Mouse (Mus musculus) heart, adult 2 months (tissue): Measurements from ENCODE around the gene Thegl. TPM values are rescaled to one million over a fixed set of nuclear protein-coding genes. Genes with fewer than 3 reads are reported as not detected.

Source experiments
- DNase-seq, 2 experiments: peaks; one replicate each; pipeline ENCODE4 v3.0.0; 2021
- H3K27ac ChIP-seq: fragments of 200-600 bp; 2 replicates; pipeline ENCODE4 v1.8.1; 2022
- H3K27me3 ChIP-seq: fragments of 200-500 bp; 2 replicates; pipeline ENCODE4 v1.6.1; 2012; ENCODE audit warnings: mild to moderate bottlenecking, low read length, inconsistent platforms, mixed read lengths; ENCODE audit not compliant: control insufficient read depth, insufficient read depth
- H3K36me3 ChIP-seq: fragments of 200-500 bp; 2 replicates; pipeline ENCODE4 v1.6.1; 2012; ENCODE audit warnings: low read length, inconsistent platforms; ENCODE audit not compliant: control insufficient read depth, insufficient read depth
- H3K4me1 ChIP-seq: fragments of 200-500 bp; 2 replicates; pipeline ENCODE4 v1.6.1; 2011; ENCODE audit warnings: low read length; ENCODE audit not compliant: control insufficient read depth, insufficient read depth
- H3K4me3 ChIP-seq: fragments of 200-600 bp; 2 replicates; pipeline ENCODE4 v1.8.1; 2022
- H3K79me2 ChIP-seq: fragments of 200-500 bp; replicated peaks from 2 replicates; pipeline ENCODE4 v1.6.1; 2012; ENCODE audit warnings: mild to moderate bottlenecking, inconsistent platforms, low read length, moderate library complexity, mixed read lengths; ENCODE audit not compliant: control insufficient read depth, insufficient read depth
- H3K9ac ChIP-seq: fragments of 200-500 bp; 2 replicates; pipeline ENCODE4 v1.6.1; 2012; ENCODE audit warnings: low read depth, mild to moderate bottlenecking, control low read depth, inconsistent platforms, low read length, mixed read lengths
- CTCF ChIP-seq: fragments of 200-600 bp; IDR thresholded peaks from 2 replicates; pipeline ENCODE4 v1.8.1; 2022; ENCODE audit warnings: antibody characterized with exemption, mild to moderate bottlenecking, moderate library complexity
- EP300 ChIP-seq: fragments of 200-500 bp; IDR thresholded peaks from 2 replicates; pipeline ENCODE4 v1.6.1; 2011; ENCODE audit warnings: low read depth, low read length, control low read depth; ENCODE audit not compliant: insufficient read depth
- POLR2A ChIP-seq: fragments of 200-500 bp; IDR thresholded peaks from 2 replicates; pipeline ENCODE4 v1.6.1; 2011; ENCODE audit warnings: mild to moderate bottlenecking, low read depth, low read length, control low read depth; ENCODE audit not compliant: insufficient read depth
- WGBS: fragments of 180-500 bp; shearing (Covaris S2); methylation state at CpG from one replicate; pipeline ENCODE4 v1.1.7; 2018; 5-methylcytosine and 5-hydroxymethylcytosine counted together
- intact Hi-C: fragments of 180-260 bp; cut with DNase I; formaldehyde crosslinking; loops from one replicate; pipeline ENCODE4 v1.15.1; 2025
- polyA plus RNA-seq: library from polyadenylated mRNA; depleted of rRNA; stranded (reverse); fragments of >200 nt; gene quantifications from 2 replicates; pipeline ENCODE4 v1.2.3, GENCODE M21; 2012
- total RNA-seq, 2 experiments: library from RNA; stranded (reverse); gene quantifications; 2 replicates each; pipeline ENCODE4 v1.2.3; 2021

The Thegl gene
- total and polyA plus RNA-seq, 3 experiments = 0.25 TPM; not detected in 2

DNA sequence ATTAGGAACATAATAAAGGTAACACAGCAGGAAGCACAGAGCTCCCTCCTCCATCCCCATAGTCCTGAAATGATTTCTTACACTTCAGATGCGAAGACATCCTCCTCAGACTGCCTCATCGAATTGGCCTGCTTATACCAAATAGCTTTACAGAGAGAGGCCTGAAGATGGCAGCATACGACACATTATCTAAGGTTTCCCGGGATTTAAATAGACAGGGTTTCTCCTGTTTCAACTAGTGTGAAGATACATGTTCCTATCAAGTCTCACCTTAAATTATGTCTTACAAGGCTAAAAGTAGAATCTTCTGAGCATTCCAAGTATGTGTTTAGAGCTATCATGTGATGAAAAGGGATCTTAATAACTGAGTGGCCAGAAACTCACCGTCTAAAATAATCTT lies 17.4 kb upstream of the Thegl start:
- H3K27ac ChIP-seq = no peak overlapping the region
- intact Hi-C loops = loop anchor here (2.0 to 10.0 kb wide), 2 partner anchors 176 to 218 kb away; no protein-coding TSS in a partner anchor
- no peaks in the 10 kb centered on the region for H3K4me1 ChIP-seq
- no peaks in the 10 kb centered on the region; the same call in 1 of the 2 replicates for H3K27me3 ChIP-seq
- H3K4me3 ChIP-seq = no peak overlapping the region
- H3K36me3 ChIP-seq = peaks cover 5% of the 10 kb centered on the region
- no peaks in the 10 kb centered on the region for H3K79me2 ChIP-seq
- TF ChIP-seq EP300 (no peak), CTCF (peak; percentile 66)
- no peak overlapping the region for H3K9ac ChIP-seq
- WGBS = 38% methylated on average over 5 of the region's 5 CpGs
- no peak for DNase-seq

DNA sequence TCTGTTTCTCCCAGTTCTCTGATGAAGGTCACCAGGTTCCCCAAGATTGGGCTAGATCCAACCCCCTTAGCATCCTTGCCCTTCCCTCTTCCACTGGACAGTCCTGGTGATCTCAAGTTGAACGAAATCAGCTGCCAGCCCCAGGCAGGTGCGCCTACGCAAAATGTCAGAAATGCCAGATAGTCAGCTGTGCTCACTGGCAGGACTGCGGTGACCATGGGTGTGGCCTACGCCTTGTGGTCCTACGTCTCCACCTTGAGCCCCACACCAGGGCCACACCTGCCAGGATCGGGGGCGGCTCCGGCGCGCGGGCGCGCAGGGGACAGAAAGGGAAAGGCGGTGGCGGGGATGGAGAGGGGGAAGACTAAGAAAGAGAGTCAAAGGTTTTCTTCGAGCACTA lies 14.6 kb upstream of the Thegl start:
- Histone ChIP-seq H3K27ac (no peak overlapping the region), H3K36me3 (peaks cover 5% of the 10 kb centered on the region), H3K4me3 (no peak overlapping the region), H3K4me1 (no peaks in the 10 kb centered on the region), H3K9ac (no peak overlapping the region), H3K79me2 (no peaks in the 10 kb centered on the region), H3K27me3 (no peaks in the 10 kb centered on the region; the same call in 1 of the 2 replicates)
- TF ChIP-seq CTCF (no peak), EP300 (no peak)
- no peak for DNase-seq
- intact Hi-C loops = no loop called here
- WGBS = 90% methylated on average over 17 of the region's 17 CpGs

DNA sequence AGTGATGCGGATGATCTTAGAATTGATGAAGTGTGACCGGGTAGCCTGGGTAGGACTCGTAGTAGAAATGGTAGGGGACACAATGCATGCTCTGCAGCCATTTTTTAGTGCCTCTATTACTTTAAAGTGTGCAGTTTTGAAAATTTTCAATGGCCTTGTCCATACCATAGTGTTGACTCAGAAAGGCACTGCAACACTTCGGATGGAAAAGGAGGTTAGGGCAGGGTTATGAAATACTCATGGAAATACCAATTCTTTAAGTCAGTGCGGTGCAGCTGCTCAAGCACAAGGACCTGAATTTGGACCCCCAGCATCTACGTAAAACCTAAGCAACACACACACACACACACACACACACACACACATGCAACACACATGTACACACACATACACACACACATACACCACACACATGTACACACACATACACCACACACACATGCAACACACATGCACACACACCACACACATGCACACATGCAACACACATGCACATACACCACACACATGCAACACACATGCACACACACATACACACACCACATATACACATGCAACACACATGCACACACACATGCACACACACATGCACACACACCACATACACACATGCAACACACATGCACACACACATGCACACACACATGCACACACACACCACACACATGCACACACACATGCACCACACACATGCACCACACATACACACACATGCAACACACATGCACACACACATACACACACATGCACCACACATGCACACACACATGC lies 11.6 kb upstream of the Thegl start, which contains the start of gene Arl9:
Gene Arl9, plus strand, starts transcription at position 5 of the 771 bp plus-strand sequence.
- intact Hi-C loops = no loop called here
- Histone ChIP-seq H3K79me2 (no peaks in the 10 kb centered on the region), H3K36me3 (no peaks in the 10 kb centered on the region; the same call in 1 of the 2 replicates), H3K27ac (no peak within 1 kb of the TSS), H3K27me3 (no peaks in the 10 kb centered on the region; the same call in 1 of the 2 replicates), H3K4me3 (no peak within 1 kb of the TSS), H3K9ac (no peak within 1 kb of the TSS), H3K4me1 (no peaks in the 10 kb centered on the region)
- WGBS = 90% methylated on average over 6 of the region's 6 CpGs
- no peak for TF ChIP-seq POLR2A
- no peak for TF ChIP-seq EP300
- no peak for TF ChIP-seq CTCF
- DNase-seq = no peak

DNA sequence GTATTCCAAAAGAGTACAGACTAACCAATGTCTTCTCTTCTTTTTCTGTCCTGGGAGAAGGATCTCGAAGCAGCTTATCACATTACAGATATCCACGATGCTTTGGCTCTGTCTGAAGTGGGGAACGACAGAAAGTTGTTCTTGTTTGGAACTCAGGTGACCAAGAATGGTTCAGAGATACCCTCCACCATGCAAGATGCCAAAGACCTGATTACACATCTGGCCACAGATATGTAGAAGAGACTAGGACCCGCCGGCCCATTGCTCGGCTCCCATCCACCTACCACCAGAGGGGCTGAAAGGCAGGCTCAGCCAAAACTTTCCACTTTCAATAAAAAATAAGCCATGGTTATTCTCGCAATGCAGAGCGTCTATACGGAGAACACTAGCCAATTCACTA lies 5.5 kb upstream of the Thegl start:
- DNase-seq = no peak
- 77% methylated on average over 9 of the region's 9 CpGs for WGBS
- Histone ChIP-seq H3K27ac (no peak overlapping the region), H3K27me3 (no peaks in the 10 kb centered on the region), H3K36me3 (no peaks in the 10 kb centered on the region), H3K4me3 (no peak overlapping the region), H3K79me2 (no peaks in the 10 kb centered on the region), H3K4me1 (no peaks in the 10 kb centered on the region), H3K9ac (no peak overlapping the region)
- intact Hi-C loops = no loop called here
- no peak for TF ChIP-seq CTCF
- no peak for TF ChIP-seq EP300
- no peak for TF ChIP-seq POLR2A

DNA sequence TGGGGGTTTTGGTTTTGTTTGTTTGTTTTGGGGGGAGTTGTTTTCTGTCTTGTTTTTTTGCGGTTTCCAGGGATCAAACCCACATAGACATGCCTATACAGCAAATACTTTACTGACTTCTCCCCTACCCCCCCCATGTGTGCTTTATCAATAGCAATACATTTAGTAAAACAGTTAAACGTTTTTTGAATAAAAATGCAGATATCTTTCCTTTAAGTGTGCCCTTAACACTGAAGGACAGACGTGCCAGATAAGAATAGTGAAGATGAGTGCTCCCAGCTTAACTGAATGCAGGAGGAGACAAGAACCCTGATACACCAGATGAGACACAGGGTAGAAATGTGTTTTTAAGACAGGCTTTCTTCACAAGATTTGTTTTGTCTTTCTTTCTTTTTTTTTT lies 4.7 kb upstream of the Thegl start:
- H3K4me1 ChIP-seq = no peaks in the 10 kb centered on the region; the same call in 1 of the 2 replicates
- TF ChIP-seq EP300 = no peak

DNA sequence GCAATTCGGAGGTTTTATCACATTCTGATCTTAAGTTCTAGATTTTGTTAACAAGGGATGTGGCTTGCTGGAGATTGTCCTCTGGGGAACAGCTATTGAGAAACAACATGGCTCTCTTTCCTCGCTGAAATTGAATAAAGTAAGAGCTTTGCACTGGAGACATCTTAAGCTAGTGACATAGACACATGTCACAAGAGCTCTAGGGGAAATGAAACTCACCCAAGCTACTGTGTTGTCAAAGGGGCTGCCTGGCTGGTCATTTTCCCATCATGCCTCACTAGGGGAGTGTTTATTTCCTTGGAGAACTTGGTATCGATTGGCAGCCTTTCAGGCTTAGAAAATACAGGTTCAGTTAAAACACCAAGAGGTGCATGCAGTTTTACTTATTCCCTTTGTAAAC lies 2.7 kb upstream of the Thegl start:
- Histone ChIP-seq H3K36me3 (no peaks in the 10 kb centered on the region), H3K4me1 (no peaks in the 10 kb centered on the region; the same call in 1 of the 2 replicates), H3K27me3 (no peaks in the 10 kb centered on the region), H3K9ac (no peak overlapping the region), H3K79me2 (no peaks in the 10 kb centered on the region), H3K27ac (no peak overlapping the region), H3K4me3 (no peak overlapping the region)
- intact Hi-C loops = no loop called here
- no peak for TF ChIP-seq CTCF
- no peak for TF ChIP-seq POLR2A
- TF ChIP-seq EP300 = no peak
- 62% methylated on average over 3 of the region's 3 CpGs for WGBS
- no peak for DNase-seq

More for the DNA sequence above, 4.7 kb upstream of the Thegl start:
- Histone ChIP-seq H3K9ac (no peak overlapping the region), H3K27me3 (no peaks in the 10 kb centered on the region), H3K36me3 (no peaks in the 10 kb centered on the region), H3K27ac (no peak overlapping the region), H3K79me2 (no peaks in the 10 kb centered on the region), H3K4me3 (no peak overlapping the region)
- intact Hi-C loops = no loop called here
- WGBS = 56% methylated on average over 3 of the region's 3 CpGs
- DNase-seq = no peak
